Mouse (Mus musculus) G1E (cell line): ENCODE results near the gene Gabbr2.

Experiments used
- CTCF ChIP-seq: IDR thresholded peaks from 2 replicates; pipeline ENCODE4 v1.5.1; 2012; ENCODE audit warnings: low read depth, low read length, inconsistent platforms, mixed read lengths
- GATA1 ChIP-seq: IDR thresholded peaks from 2 replicates; pipeline ENCODE4 v1.6.1; 2012; ENCODE audit warnings: borderline replicate concordance, low read length, inconsistent platforms, mixed read lengths
- POLR2AphosphoS5 ChIP-seq: IDR thresholded peaks from 2 replicates; pipeline ENCODE4 v1.6.1; 2012; ENCODE audit warnings: low read depth, low read length, inconsistent platforms; ENCODE audit not compliant: insufficient replicate concordance

GRCm38 (mm10) chr4:46883546-46883945 is 108.1 kb downstream of the Gabbr2 start:
- TF ChIP-seq CTCF (no peak), GATA1 (no peak), POLR2AphosphoS5 (no peak)
